Mouse (Mus musculus): ENCODE measurements around the gene Chrnb2.

GRCm38 (mm10) chr3:89715207-89715966 is 49.0 kb downstream of the Chrnb2 start:
- TF ChIP-seq EP300 (IDR thresholded peaks at IDR 0.05; ENCODE audit: low read depth) (no peak), CTCF (IDR thresholded peaks at IDR 0.05; ENCODE audit: low read depth) (no peak)

Measured in liver, postnatal 0 days (tissue).